Mouse (Mus musculus) right cerebral cortex, postnatal 36 days (tissue): ENCODE measurements at regions not wholly inside any gene's neighbourhood (a gene's known extent, or its start where the extent isn't known, plus 50 kb on each side); places are given as distances from the start of the nearest gene placed in this dataset.

Experiments
- DNase-seq, 2 experiments: peaks; one replicate each; pipeline ENCODE4 v3.0.0; 2022; ENCODE audit warnings: low spot score in 2 of 2, mixed read lengths in 1 of 2

- DNase-seq: no peak
Measured at GRCm38 (mm10) chr4:39508866-39509265, 58.8 kb downstream of the 1700009N14Rik start.

GRCm38 (mm10) chr4:39527492-39527891 lies 77.4 kb downstream of the 1700009N14Rik start:
- DNase-seq: no peak

DNA sequence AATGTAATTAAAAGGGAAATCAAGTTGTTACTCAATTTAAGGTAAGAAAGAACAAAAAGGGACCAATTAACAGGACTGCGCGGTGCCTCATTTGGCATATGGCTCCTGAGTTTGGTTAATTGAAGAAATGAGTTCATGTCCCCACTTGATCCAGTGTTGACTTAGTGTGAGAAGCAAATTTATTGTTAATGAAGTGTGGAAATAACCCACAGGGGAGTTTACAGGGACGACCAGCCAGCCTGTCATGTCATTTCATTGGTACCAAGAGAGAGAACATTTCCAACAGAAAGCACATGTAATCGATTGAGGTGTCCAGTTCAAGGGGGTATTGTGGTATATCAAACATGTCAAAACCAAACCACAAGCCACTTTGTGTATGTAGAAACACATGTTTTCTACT lies 78.6 kb downstream of the 1700009N14Rik start:
- no peak for DNase-seq

DNA sequence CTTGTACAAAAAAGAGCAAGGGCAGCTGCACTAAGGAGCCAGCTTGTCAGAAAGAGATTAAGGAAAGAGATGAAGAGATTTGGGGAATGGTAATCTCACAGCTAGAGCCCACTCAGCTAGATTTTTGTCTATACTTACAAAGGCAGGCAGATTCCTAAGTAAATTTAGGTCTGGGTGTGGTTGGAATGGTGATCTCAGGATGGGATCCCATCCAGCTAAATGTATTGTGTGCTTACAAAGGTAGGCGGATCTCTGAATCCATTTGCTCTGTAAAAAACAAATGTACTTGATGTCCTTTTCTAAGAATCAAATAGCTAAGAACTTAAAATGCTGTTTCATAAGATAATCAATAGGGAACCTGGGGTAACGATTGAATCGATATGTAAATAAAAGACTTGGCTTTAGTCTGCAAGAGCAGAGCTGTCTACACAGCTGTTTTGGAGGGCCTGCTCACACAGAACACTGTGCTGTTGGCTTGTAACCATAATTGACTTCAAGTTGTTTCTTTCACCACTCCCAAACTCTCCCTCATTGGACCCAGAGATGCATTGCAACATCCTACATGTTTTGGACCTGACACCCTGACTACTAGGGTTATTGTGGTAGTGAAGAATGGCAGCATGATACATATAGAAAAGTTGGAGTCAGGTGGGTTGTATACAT lies 106.1 kb downstream of the 1700009N14Rik start:
- DNase-seq: peak in 1 of 2 experiments; percentile 2

DNA sequence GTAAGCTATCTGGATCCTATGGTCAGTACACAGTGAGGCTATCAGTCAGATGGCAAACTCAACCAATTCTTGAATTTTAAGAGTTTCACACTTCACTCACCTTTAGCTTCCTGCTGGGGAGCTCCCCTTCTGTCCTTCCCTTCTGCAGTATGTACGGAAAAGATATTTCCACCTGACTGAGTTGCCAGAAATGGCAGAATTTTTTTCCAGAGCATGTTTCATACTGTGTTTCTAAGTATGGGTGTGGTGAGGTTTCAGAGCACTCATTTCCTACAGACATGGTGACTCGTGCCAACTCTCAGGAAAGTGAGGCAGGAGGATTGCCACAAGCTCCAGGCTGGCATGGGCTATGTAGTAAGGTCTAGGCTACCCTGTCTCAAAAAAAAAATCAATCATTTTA lies 147.3 kb downstream of the 1700009N14Rik start:
- DNase-seq: no peak

- DNase-seq: no peak
Measured at GRCm38 (mm10) chr4:39605046-39605445, 155.0 kb downstream of the 1700009N14Rik start.

GRCm38 (mm10) chr4:39644136-39644535 lies 194.0 kb downstream of the 1700009N14Rik start:
- DNase-seq: no peak

DNA sequence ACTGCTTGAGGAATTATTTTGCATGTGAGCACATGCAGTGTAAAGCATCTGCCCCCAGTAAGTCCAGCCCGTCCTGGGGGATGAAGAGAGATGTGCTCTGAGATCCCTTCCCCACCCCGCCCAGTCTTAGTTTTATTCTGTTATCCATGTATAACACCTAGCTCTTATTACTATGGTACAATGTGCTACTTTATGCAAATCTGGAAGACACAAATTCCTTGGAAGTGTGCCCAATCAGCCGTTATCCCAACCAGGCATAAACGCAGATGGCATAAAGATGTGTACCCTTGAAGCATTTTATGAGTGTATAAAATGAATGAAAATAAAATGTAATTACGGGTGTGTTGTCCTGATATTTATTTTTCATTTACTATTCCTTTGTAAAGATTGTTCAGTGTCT lies 194.8 kb downstream of the 1700009N14Rik start:
- no peak for DNase-seq

GRCm38 (mm10) chr4:39660538-39660937 lies 210.4 kb downstream of the 1700009N14Rik start:
- DNase-seq: no peak

GRCm38 (mm10) chr4:39672609-39673008 lies 222.5 kb downstream of the 1700009N14Rik start:
- DNase-seq: no peak

GRCm38 (mm10) chr4:39695236-39695635 lies 245.1 kb downstream of the 1700009N14Rik start:
- no peak for DNase-seq

- DNase-seq: peak; percentile 63 to 70
Measured at GRCm38 (mm10) chr4:39697565-39697964, 247.5 kb downstream of the 1700009N14Rik start.

GRCm38 (mm10) chr4:39699347-39699746 lies 249.3 kb downstream of the 1700009N14Rik start:
- no peak for DNase-seq

- no peak for DNase-seq
Measured at GRCm38 (mm10) chr4:39717477-39717876, 267.4 kb downstream of the 1700009N14Rik start.

DNA sequence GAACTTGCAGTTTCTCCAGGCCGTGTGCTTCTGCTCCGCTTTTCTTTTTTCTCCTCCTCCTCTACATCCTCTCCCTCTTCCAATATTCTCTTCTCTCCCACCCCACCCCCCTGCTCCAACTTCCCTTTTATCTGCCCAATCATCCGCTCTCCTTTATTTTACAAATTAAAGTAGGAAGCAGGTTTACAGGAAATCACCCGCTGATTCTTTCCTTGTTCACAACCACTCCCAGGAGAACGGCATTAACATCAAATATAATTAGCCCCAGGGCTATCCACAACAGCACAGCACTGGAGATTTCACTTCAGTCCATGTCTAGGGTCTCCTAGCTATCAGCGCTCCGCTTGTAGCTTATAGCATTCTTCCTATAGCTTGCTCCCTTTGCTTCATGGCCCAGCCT lies 268.6 kb downstream of the 1700009N14Rik start:
- DNase-seq: no peak

DNA sequence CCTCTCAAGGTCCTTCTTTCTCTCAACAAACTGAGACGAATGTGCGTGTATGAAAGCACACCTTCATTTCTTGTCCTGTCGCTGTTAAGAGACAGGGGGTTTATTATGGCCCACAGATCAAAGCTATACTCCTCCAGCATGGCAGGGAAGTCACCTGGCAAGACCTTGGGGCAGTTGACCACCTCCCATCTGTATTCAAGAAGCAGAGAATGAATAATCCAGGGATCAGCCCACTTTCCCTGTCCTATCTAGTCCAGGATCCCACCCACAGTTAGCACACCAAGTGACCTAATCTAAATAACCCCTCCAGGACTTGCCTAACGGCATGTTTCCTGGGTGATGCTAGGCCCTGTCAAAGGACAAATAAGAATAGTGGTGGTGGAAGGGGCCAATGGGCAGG lies 269.9 kb downstream of the 1700009N14Rik start:
- DNase-seq: no peak

DNA sequence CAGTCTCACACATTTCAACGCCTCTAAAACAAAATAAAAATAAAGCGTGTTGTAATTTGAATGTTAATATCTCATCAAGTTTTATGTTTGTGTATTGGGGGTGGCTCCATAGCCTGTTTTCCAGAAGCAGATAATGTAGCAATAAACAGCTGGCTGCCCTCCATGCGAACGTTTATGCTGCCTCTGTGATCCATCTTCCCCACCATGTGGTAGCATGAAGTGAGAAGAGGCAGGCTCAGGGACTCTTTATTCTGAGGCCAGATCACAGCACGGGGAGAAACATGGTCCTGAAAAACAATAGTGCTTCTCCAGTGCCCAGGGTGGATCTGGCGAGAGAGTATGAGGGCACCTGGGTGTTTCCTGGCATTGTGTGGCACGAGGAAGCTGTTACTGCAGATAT lies 271.4 kb downstream of the 1700009N14Rik start:
- DNase-seq: no peak

DNA sequence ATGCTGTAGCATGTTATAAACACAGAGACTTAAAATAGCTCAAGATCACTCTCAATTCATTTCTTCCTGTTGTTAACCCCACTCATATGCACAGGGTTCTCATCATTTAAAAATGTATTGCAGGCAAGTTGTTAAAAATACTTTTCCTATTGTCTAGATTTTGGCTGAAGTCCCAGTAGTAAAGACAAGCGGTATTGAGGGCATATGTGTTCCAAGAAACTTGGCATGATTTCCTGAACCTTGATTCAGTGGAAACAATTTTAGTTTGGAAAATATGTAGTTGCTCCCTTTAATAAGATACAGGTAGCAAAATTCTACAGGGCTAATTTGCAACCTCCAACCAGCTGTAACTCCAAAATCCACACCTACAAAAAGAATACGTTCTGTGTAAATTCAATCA lies 315.5 kb downstream of the 1700009N14Rik start:
- DNase-seq: no peak

GRCm38 (mm10) chr4:39791096-39791495 lies 341.0 kb downstream of the 1700009N14Rik start:
- no peak for DNase-seq

DNA sequence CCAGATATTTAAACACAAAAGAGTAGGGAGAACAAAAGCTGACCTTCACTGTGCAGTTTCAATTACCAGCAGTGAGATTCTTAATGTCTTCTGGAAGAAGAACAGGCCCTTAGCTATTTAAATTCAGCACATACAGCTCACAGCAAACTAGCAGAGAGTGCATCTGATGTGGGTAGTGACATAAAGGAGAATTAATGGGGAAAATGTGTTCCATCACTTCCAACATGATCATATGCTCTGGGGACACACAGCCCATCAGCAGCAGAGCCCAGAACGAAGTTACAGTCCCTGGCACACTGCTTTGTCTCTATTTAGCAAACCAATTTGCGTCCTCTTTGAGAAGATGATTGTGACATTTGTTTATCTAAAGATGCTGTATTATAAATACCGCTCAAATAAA lies 332.9 kb upstream of the Aco1 start:
- DNase-seq: no peak

GRCm38 (mm10) chr4:39812766-39813165 lies 330.1 kb upstream of the Aco1 start:
- no peak for DNase-seq

GRCm38 (mm10) chr4:39815620-39816019 lies 327.3 kb upstream of the Aco1 start:
- DNase-seq: no peak

GRCm38 (mm10) chr4:39817675-39818074 lies 325.2 kb upstream of the Aco1 start:
- no peak for DNase-seq

DNA sequence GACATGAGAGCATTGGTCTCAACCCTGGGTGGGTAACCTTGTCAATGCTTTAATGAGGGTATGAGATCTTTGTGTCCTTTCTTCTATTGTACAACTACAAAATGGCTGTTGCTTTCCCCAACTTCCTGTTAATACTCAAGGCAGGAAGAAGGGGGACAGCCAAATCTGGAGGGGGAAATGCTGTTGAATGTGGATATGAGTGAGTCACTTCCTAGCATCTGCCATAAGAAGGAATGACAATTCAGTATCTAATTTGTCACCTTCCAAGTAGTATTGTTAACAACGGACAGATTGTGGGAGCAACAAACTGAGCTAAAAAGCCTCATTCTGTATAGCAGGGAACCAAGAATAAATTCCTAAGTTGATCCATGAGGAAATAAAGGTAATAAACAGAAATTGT lies 309.2 kb upstream of the Aco1 start:
- no peak for DNase-seq
